Mouse (Mus musculus): Measurements from ENCODE around the gene Casz1. TPM values are rescaled to one million over a fixed set of nuclear protein-coding genes. Genes with fewer than 3 reads are reported as not detected.

Gene Casz1
- total and polyA plus RNA-seq, 3 experiments, result 0.02 to 0.27 TPM; not detected in 1

GRCm38 (mm10) chr4:148882360-148882929, 78.2 kb downstream of the Casz1 start:
- H3K27me3 ChIP-seq (ENCODE audit: insufficient read depth, low read length), result peaks cover 42% of the 10 kb centered on the region

GRCm38 (mm10) chr4:148884596-148884995, 80.4 kb downstream of the Casz1 start:
- no peak overlapping the region for H3K4me3 ChIP-seq (ENCODE audit: low read depth, low read length)
- ATAC-seq (ENCODE audit: extremely low read depth, insufficient number of reproducible peaks, low FRiP score, poor library complexity, severe bottlenecking) (no peak), DNase-seq (ENCODE audit: low spot score) (no peak)
- H3K27me3 ChIP-seq (ENCODE audit: insufficient read depth, low read length), result peaks cover 31% of the 10 kb centered on the region; the same call in 1 of the 2 replicates
- TF ChIP-seq POLR2AphosphoS5 (IDR thresholded peaks at IDR 0.05; ENCODE audit: insufficient replicate concordance, low read depth, low read length), result no peak
- TF ChIP-seq TAL1 (conservative IDR thresholded peaks at IDR 0.05; ENCODE audit: low read depth, low read length), result no peak
- TF ChIP-seq GATA1 (IDR thresholded peaks at IDR 0.05; ENCODE audit: borderline replicate concordance, low read length), result no peak
- no peak for TF ChIP-seq GATA2 (IDR thresholded peaks at IDR 0.05; ENCODE audit: borderline replicate concordance, low read depth, low read length)
- TF ChIP-seq CTCF (IDR thresholded peaks at IDR 0.05; ENCODE audit: low read depth, low read length), result no peak
- H3K4me1 ChIP-seq (ENCODE audit: insufficient read depth, low read depth, low read length), result peaks cover 2% of the 10 kb centered on the region; the same call in 1 of the 2 replicates
- H3K36me3 ChIP-seq (replicated peaks), result no peaks in the 10 kb centered on the region
- no peaks in the 10 kb centered on the region for H3K9me3 ChIP-seq (replicated peaks)

More at GRCm38 (mm10) chr4:148882360-148882929, 78.2 kb downstream of the Casz1 start:
- H3K4me1 ChIP-seq (ENCODE audit: insufficient read depth, low read depth, low read length), result peaks cover 13% of the 10 kb centered on the region
- H3K36me3 ChIP-seq (replicated peaks), result no peaks in the 10 kb centered on the region
- H3K9me3 ChIP-seq (replicated peaks), result no peaks in the 10 kb centered on the region
- TF ChIP-seq GATA1 (IDR thresholded peaks at IDR 0.05; ENCODE audit: borderline replicate concordance, low read length) (no peak), POLR2AphosphoS5 (IDR thresholded peaks at IDR 0.05; ENCODE audit: insufficient replicate concordance, low read depth, low read length) (no peak), TAL1 (conservative IDR thresholded peaks at IDR 0.05; ENCODE audit: low read depth, low read length) (no peak), GATA2 (IDR thresholded peaks at IDR 0.05; ENCODE audit: borderline replicate concordance, low read depth, low read length) (no peak), CTCF (IDR thresholded peaks at IDR 0.05; ENCODE audit: low read depth, low read length) (no peak)
- DNase-seq (ENCODE audit: low spot score), result no peak
- no peak for ATAC-seq (ENCODE audit: extremely low read depth, insufficient number of reproducible peaks, low FRiP score, poor library complexity, severe bottlenecking)
- no peak overlapping the region for H3K4me3 ChIP-seq (ENCODE audit: low read depth, low read length)

GRCm38 (mm10) chr4:148885401-148885800, 81.2 kb downstream of the Casz1 start:
- Histone ChIP-seq H3K9me3 (replicated peaks) (no peaks in the 10 kb centered on the region), H3K36me3 (replicated peaks) (no peaks in the 10 kb centered on the region), H3K27me3 (ENCODE audit: insufficient read depth, low read length) (peaks cover 30% of the 10 kb centered on the region), H3K4me3 (ENCODE audit: low read depth, low read length) (no peak overlapping the region), H3K4me1 (ENCODE audit: insufficient read depth, low read depth, low read length) (no peaks in the 10 kb centered on the region)
- ATAC-seq (ENCODE audit: extremely low read depth, insufficient number of reproducible peaks, low FRiP score, poor library complexity, severe bottlenecking) (no peak), DNase-seq (ENCODE audit: low spot score) (no peak)
- TF ChIP-seq TAL1 (conservative IDR thresholded peaks at IDR 0.05; ENCODE audit: low read depth, low read length) (no peak), GATA1 (IDR thresholded peaks at IDR 0.05; ENCODE audit: borderline replicate concordance, low read length) (no peak), GATA2 (IDR thresholded peaks at IDR 0.05; ENCODE audit: borderline replicate concordance, low read depth, low read length) (no peak), CTCF (IDR thresholded peaks at IDR 0.05; ENCODE audit: low read depth, low read length) (no peak), POLR2AphosphoS5 (IDR thresholded peaks at IDR 0.05; ENCODE audit: insufficient replicate concordance, low read depth, low read length) (no peak)

- no peak for TF ChIP-seq CTCF (IDR thresholded peaks at IDR 0.05; ENCODE audit: low read depth, low read length)
- no peak for TF ChIP-seq GATA1 (IDR thresholded peaks at IDR 0.05; ENCODE audit: borderline replicate concordance, low read length)
- TF ChIP-seq TAL1 (conservative IDR thresholded peaks at IDR 0.05; ENCODE audit: low read depth, low read length), result no peak
- DNase-seq (ENCODE audit: low spot score) (no peak), ATAC-seq (ENCODE audit: extremely low read depth, insufficient number of reproducible peaks, low FRiP score, poor library complexity, severe bottlenecking) (no peak)
- Histone ChIP-seq H3K36me3 (replicated peaks) (no peaks in the 10 kb centered on the region), H3K4me1 (ENCODE audit: insufficient read depth, low read depth, low read length) (no peaks in the 10 kb centered on the region), H3K27me3 (ENCODE audit: insufficient read depth, low read length) (peaks cover 31% of the 10 kb centered on the region), H3K4me3 (ENCODE audit: low read depth, low read length) (no peak overlapping the region), H3K9me3 (replicated peaks) (no peaks in the 10 kb centered on the region)
Measured at GRCm38 (mm10) chr4:148885921-148886540, 81.8 kb downstream of the Casz1 start.

GRCm38 (mm10) chr4:148888229-148888628, 84.0 kb downstream of the Casz1 start:
- no peaks in the 10 kb centered on the region for H3K9me3 ChIP-seq (replicated peaks)
- peaks cover 35% of the 10 kb centered on the region for H3K27me3 ChIP-seq (ENCODE audit: insufficient read depth, low read length)
- no peaks in the 10 kb centered on the region for H3K4me1 ChIP-seq (ENCODE audit: insufficient read depth, low read depth, low read length)
- ATAC-seq (ENCODE audit: extremely low read depth, insufficient number of reproducible peaks, low FRiP score, poor library complexity, severe bottlenecking) (no peak), DNase-seq (ENCODE audit: low spot score) (no peak)
- no peaks in the 10 kb centered on the region for H3K36me3 ChIP-seq (replicated peaks)
- no peak for TF ChIP-seq TAL1 (conservative IDR thresholded peaks at IDR 0.05; ENCODE audit: low read depth, low read length)
- no peak for TF ChIP-seq GATA1 (IDR thresholded peaks at IDR 0.05; ENCODE audit: borderline replicate concordance, low read length)
- no peak for TF ChIP-seq POLR2AphosphoS5 (IDR thresholded peaks at IDR 0.05; ENCODE audit: insufficient replicate concordance, low read depth, low read length)
- no peak for TF ChIP-seq GATA2 (IDR thresholded peaks at IDR 0.05; ENCODE audit: borderline replicate concordance, low read depth, low read length)
- no peak for TF ChIP-seq CTCF (IDR thresholded peaks at IDR 0.05; ENCODE audit: low read depth, low read length)
- no peak overlapping the region for H3K4me3 ChIP-seq (ENCODE audit: low read depth, low read length)

GRCm38 (mm10) chr4:148889011-148889410, 84.8 kb downstream of the Casz1 start:
- H3K4me3 ChIP-seq (ENCODE audit: low read depth, low read length), result no peak overlapping the region
- no peaks in the 10 kb centered on the region for H3K4me1 ChIP-seq (ENCODE audit: insufficient read depth, low read depth, low read length)
- DNase-seq (ENCODE audit: low spot score) (no peak), ATAC-seq (ENCODE audit: extremely low read depth, insufficient number of reproducible peaks, low FRiP score, poor library complexity, severe bottlenecking) (no peak)
- H3K9me3 ChIP-seq (replicated peaks), result no peaks in the 10 kb centered on the region
- peaks cover 35% of the 10 kb centered on the region for H3K27me3 ChIP-seq (ENCODE audit: insufficient read depth, low read length)
- no peaks in the 10 kb centered on the region for H3K36me3 ChIP-seq (replicated peaks)
- no peak for TF ChIP-seq POLR2AphosphoS5 (IDR thresholded peaks at IDR 0.05; ENCODE audit: insufficient replicate concordance, low read depth, low read length)
- no peak for TF ChIP-seq GATA1 (IDR thresholded peaks at IDR 0.05; ENCODE audit: borderline replicate concordance, low read length)
- TF ChIP-seq CTCF (IDR thresholded peaks at IDR 0.05; ENCODE audit: low read depth, low read length), result no peak
- no peak for TF ChIP-seq GATA2 (IDR thresholded peaks at IDR 0.05; ENCODE audit: borderline replicate concordance, low read depth, low read length)
- TF ChIP-seq TAL1 (conservative IDR thresholded peaks at IDR 0.05; ENCODE audit: low read depth, low read length), result no peak
